Mouse (Mus musculus) myocyte (in vitro differentiated cells): ENCODE measurements at regions not wholly inside any gene's neighbourhood (a gene's known extent, or its start where the extent isn't known, plus 50 kb on each side); places are given as distances from the start of the nearest gene placed in this dataset.

Experiments
- E2F4 ChIP-seq: IDR thresholded peaks from one replicate; pipeline ENCODE4 v1.6.1; 2011; ENCODE audit warnings: mild to moderate bottlenecking, control low read depth, moderate library complexity; ENCODE audit not compliant: insufficient read depth
- MYOD1 ChIP-seq, 3 experiments: IDR thresholded peaks; one replicate each; pipeline ENCODE4 v1.6.1; 2011; ENCODE audit warnings: control low read depth in 2 of 3, low read depth in 2 of 3, mild to moderate bottlenecking in 2 of 3, moderate library complexity in 1 of 3; ENCODE audit not compliant: insufficient read length in 2 of 3, control insufficient read depth in 1 of 3
- MYOG ChIP-seq, 3 experiments: IDR thresholded peaks; one replicate each; pipeline ENCODE4 v1.6.1; 2011; ENCODE audit warnings: control low read depth in 2 of 3, low read depth in 2 of 3, mild to moderate bottlenecking in 2 of 3; ENCODE audit not compliant: insufficient read length in 2 of 3, control insufficient read depth in 1 of 3, insufficient read depth in 1 of 3
- POLR2A ChIP-seq: IDR thresholded peaks from one replicate; pipeline ENCODE4 v1.6.1; 2011; ENCODE audit warnings: low read depth, mild to moderate bottlenecking, control low read depth, moderate library complexity; ENCODE audit not compliant: insufficient read length
- POLR2AphosphoS2 ChIP-seq: IDR thresholded peaks from one replicate; pipeline ENCODE4 v1.6.1; 2011; ENCODE audit warnings: low read depth, control low read depth; ENCODE audit not compliant: insufficient read length
- TCF12 ChIP-seq: IDR thresholded peaks from one replicate; pipeline ENCODE4 v1.6.1; 2011; ENCODE audit warnings: mild to moderate bottlenecking, control low read depth; ENCODE audit not compliant: poor library complexity, insufficient read depth, severe bottlenecking
- USF1 ChIP-seq: IDR thresholded peaks from one replicate; pipeline ENCODE4 v1.6.1; 2011; ENCODE audit warnings: low read depth, mild to moderate bottlenecking, control low read depth, moderate library complexity

DNA sequence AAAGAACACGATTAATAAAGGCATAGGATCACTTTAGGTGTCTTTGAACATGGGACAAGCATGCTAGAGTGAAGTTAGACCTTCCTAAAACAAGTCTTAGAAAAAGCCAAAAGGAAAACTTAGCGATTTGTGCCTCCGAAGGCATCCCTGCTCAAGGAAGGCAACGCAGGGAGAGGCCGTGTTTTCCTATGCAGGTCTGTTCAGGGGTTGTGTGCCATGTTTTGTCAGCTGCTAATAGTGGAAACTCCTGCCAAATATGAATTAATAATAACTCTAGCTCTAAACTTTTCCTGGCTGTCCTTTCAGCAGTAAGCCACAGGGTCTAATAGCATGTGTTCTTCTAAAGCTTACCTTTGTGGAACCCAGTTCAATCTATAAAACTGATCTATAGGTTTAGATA is 168.4 kb upstream of the Ccdc122 start:
- TF ChIP-seq POLR2A = no peak
- no peak for TF ChIP-seq POLR2AphosphoS2
- TF ChIP-seq E2F4 = no peak
- no peak for TF ChIP-seq USF1
- no peak for TF ChIP-seq TCF12
- TF ChIP-seq MYOD1 (IDR thresholded peaks at IDR 0.05; ENCODE audit: control insufficient read depth in 1 of 3, insufficient read length in 2 of 3, low read depth in 2 of 3) = peak in 1 of 3 experiments; percentile 34
- TF ChIP-seq MYOG (IDR thresholded peaks at IDR 0.05; ENCODE audit: control insufficient read depth in 1 of 3, insufficient read depth in 1 of 3, insufficient read length in 2 of 3, low read depth in 2 of 3) = no peak
